Mouse (Mus musculus): ENCODE results near the gene Myo3a. TPM values are rescaled to one million over a fixed set of nuclear protein-coding genes. Genes with fewer than 3 reads are reported as not detected.
"Not testable (repeated sequence)": the region's sequence is repeated elsewhere in the genome, so short reads cannot be mapped to it uniquely, and the experiment has no call there.

The Myo3a gene
- under 1 TPM; 0.36 to 0.73 TPM for total RNA-seq (2021)
- long read RNA-seq, result 0 reads

GRCm38 (mm10) chr2:22227308-22227707, at the start of gene Myo3a:
TSS of gene Myo3a (plus strand) at chr2:22227503.
- no peak for DNase-seq (ENCODE audit: low spot score in 2 of 2)

GRCm38 (mm10) chr2:22250462-22250861, 23.2 kb downstream of the Myo3a start:
- no peak for DNase-seq (ENCODE audit: low spot score in 2 of 2)

DNA sequence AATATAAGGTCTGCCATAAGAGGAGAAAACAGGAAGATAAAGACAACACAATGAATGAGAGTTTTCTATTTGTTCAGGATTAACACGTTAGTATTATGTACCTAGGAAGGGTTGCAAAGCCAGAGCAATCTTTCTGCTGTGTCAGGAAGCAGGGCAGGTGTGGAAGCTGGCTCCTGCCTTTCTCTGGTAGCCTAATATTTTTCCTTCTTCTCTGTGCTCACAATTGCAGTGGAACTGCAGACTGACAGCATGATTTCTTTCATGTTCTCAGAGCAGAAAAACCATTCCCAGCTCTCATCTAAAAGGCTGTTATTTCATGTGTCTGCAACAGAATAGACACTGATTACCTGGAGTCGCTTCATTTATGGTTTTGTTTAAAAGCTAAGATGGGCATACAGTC, 23.7 kb downstream of the Myo3a start:
- DNase-seq (ENCODE audit: low spot score in 2 of 2), result no peak

DNA sequence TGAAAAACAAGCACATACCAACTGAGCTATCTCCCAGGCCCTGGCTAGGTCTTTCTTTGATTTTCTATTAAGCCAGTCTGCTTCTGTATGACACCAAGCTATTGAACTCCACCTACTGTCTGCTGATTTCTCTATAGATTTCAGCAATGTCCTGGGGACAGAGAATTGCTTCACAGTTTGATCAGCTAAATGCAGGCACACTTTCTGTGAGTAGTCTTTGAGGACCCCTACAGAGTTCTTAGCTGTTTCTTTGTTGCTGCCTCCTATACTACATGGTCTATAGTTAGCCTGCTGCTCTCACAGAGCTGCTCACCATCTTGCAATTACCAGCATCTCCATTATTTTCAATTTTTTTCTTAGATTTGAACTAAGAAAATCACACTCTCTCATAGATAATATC, 28.3 kb downstream of the Myo3a start:
- no peak for DNase-seq (ENCODE audit: low spot score in 2 of 2)

GRCm38 (mm10) chr2:22271555-22271954, 44.3 kb downstream of the Myo3a start:
- DNase-seq (ENCODE audit: low spot score in 2 of 2), result no peak

- DNase-seq (ENCODE audit: low spot score in 2 of 2), result no peak
Observed at GRCm38 (mm10) chr2:22285366-22285765, 58.1 kb downstream of the Myo3a start.

DNA sequence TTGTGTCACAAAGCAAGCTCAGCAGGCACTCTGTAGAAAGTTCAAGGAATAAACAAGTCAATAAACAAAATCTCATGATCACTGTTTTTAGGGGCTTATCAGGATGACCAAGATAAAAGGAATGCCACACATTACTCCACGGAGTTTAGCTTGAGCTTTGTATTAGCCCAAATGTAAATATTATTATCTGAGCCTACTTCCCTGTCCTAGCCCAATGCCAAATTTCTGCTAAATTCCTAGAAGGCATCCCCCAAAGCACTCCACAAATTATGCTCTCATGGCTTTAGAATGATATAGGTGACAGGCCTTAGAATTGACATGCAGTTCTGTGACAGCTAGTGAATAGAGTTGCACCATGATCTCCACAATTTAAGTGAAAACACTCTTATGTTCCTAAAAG, 58.5 kb downstream of the Myo3a start:
- no peak for DNase-seq (ENCODE audit: low spot score in 2 of 2)

DNA sequence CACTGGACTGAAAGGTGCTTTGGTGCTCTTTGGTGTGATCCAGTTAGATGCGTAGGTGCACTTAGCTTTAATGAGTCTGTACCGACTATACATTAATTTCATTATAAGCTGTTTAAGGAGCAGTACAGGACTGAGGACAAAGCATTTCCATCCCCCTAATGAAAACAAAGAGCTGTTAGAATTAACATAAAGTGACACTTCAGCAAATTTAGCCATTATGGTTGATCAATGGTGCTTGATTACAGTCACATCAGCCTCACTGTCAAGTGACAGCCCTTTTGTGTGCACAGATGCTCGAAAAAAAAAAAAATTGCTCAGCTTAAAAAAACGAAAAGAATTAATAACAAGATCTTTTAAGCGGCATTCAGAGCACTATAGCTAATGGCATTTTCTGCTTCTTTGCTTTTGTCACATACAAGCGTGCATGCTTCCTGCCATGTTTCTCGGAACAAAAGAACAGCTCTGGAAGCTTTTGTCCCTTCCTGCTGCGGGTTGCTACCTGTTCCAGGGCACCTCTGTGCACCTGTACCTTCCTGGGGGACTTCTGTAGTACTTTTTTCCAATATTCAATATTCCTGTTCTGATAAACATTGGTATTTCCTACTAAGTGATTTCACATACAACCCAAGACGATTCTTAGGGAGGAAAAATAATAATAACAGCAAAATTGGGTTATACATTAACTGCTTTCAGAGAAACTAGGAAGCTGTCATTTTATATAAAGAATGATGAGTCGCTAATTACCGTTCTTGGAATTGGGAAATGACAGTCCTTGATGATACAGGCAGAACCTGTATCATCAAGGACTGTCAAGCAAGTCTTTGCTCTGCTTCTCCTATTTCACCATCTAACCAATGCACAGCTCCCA, 66.5 kb downstream of the Myo3a start:
- no peak for DNase-seq (ENCODE audit: low spot score in 2 of 2)

GRCm38 (mm10) chr2:22294447-22294738, 67.1 kb downstream of the Myo3a start:
- DNase-seq (ENCODE audit: low spot score in 2 of 2), result no peak

DNA sequence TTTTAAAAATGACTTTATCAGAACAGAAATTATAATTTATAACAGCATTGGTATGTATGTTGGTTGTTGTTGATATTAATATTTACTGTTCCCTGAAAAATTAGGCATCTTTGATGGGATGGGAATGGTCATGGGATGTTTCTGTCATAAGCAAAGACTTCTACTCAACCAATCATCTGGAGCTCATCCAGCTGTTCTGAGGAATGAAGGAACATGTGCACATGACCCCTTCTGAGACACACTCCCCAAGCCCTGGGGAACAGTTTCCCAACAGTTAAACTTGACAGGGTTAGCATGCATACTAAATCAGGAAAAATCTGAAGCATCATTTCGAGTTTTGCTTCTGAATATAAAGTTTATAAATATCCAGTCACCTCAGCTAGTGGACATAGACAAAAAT, 70.6 kb downstream of the Myo3a start:
- no peak for DNase-seq (ENCODE audit: low spot score in 2 of 2)

DNA sequence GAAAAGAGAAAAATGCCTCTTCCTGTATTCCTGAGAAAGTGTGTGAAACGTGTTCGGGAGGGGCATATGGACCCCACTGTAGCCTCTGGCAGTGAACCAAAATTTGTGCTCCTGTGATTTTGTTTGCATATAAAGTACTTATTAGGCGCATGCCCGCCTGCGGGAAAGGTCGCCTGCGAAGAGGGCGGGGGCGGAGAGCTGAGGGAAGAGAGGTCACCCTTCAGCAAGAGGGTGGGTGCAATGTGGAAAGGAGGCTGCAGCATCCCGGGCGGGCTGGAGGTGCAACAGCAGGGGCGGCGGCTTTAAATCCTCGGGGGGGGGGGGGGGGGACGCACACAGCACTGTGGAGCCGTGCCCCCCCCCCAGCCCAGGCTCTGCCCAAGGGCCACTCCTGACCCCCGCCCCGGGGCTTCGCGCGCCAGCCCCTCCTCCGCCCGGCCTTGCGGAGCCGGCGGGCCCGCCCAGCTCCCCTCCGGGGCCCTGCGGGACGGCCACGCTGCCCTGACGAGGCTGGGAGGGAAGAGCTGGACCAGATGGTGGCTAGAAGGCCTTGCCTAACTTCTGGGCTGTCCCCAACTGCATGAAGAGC, 111.1 kb downstream of the Myo3a start:
- peak; percentile 10 to 17 for DNase-seq (ENCODE audit: low spot score in 2 of 2)

DNA sequence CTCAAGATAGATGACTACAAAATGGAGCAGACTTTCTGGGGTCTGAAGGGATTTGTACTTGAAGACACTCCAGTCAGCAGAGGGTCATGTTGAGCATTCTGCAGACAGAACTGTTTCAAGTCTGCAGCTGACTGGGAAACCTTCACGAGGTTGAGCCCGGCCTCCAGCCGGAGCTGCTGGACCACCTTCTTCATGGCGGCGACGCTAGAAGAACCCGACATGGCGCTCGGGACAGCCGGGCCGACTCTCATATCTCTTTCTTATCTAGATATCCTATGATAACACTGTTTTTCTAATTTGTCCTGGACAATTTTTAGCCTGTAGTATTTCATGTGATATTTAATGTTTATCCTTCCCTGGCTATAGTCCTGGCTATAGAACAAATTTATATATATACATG, 183.2 kb downstream of the Myo3a start:
- not testable (repeated sequence) for DNase-seq (ENCODE audit: low spot score in 2 of 2)

GRCm38 (mm10) chr2:22548421-22548820, 321.1 kb downstream of the Myo3a start:
- no peak for DNase-seq (ENCODE audit: low spot score in 2 of 2)

GRCm38 (mm10) chr2:22587469-22588169, 360.3 kb downstream of the Myo3a start:
- not testable (repeated sequence) for DNase-seq (ENCODE audit: low spot score in 2 of 2)

GRCm38 (mm10) chr2:22588170-22588541, 360.9 kb downstream of the Myo3a start:
- DNase-seq (ENCODE audit: low spot score in 2 of 2), result not testable (repeated sequence)

DNA sequence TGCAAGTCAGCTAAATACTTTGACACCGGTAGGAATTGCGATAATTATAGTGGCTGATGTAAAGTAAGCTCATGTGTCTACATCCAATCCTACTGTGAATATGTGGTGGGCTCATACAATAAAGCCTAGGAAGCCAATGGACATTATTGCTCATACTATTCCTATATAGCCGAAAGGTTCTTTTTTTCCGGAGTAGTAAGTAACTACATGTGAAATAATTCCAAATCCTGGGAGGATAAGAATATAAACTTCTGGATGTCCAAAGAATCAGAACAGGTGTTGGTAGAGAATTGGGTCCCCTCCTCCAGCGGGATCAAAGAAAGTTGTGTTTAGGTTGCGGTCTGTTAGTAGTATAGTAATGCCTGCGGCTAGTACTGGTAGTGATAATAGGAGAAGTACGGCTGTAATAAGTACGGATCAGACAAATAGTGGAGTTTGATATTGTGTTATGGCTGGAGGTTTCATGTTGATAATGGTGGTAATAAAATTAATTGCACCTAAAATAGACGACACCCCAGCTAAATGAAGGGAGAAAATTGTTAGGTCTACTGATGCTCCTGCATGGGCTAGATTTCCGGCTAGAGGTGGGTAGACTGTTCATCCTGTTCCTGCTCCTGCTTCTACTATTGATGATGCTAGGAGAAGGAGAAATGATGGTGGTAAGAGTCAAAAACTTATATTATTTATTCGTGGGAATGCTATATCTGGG, 361.5 kb downstream of the Myo3a start:
- not testable (repeated sequence) for DNase-seq (ENCODE audit: low spot score in 2 of 2)

DNA sequence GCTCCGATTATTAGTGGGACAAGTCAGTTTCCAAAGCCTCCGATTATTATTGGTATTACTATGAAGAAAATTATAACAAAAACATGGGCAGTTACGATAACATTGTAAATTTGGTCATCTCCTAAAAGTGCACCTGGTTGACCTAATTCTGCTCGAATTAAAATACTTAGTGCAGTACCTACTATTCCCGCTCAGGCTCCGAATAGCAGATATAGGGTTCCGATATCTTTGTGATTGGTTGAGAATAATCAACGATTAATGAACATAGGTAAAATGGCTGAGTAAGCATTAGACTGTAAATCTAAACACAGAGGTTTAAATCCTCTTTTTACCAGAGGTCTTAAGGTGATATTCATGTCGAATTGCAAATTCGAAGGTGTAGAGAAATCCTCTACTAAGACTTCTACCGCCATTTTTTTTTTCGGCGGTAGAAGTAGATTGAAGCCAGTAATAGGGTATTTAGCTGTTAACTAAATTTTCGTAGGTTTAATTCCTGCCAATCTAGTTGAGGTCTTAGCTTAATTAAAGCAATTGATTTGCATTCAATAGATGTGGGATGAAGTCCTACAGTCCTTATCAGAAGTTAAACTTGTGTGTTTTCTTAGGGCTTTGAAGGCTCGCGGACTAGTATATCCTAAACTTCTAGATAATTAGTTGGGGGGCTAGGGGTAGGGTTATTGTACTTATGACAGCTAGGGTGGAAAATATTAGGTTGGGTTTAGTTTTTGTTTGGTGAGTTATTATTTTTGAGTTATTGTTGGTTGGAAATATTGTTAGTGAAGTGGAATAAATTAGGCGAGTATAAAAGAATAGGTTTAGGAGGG, 362.3 kb downstream of the Myo3a start:
- not testable (repeated sequence) for DNase-seq (ENCODE audit: low spot score in 2 of 2)

- no peak for DNase-seq (ENCODE audit: low spot score in 2 of 2)
Observed at GRCm38 (mm10) chr2:22590206-22590490, 362.8 kb downstream of the Myo3a start.

DNA sequence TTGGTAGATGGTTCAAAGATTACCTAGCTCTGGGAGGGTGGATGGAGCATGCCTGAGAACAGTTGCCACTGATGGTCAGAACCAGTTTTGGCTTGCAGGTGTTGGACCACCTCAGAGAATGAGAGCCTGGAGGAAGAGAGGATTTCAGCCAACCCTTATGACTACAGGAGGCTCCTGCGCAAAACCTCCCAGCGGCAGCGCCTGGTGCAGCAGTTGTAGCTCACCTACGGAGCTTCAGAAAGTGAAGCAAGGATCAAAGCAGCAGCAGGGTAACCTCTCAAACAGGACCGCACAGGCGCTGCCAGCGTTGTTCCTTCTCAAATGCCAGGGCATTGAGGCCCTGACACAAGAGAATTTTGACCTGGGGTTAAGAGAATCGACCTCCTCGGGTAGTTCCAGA, 390.6 kb downstream of the Myo3a start:
- DNase-seq (ENCODE audit: low spot score in 2 of 2), result no peak

DNA sequence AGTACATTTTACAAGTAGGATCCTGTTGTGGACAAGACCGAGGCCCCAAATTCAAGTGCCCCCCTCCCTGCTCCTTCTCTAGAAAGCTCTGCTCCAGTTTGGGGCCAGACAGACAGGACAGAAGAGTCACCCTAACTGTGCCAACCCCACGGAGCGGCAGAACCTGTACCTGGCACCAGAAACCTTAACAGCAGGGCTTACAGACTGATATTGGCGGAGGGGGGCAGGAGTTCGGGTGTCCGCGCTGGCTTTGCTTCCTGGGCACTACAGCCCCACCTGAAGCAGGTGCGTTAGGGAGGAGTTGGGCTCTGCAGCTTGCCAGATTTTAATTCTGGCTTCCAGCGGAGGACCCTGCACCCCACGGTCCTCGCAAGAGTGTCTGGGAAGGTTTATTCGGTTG, 392.1 kb downstream of the Myo3a start:
- no peak for DNase-seq (ENCODE audit: low spot score in 2 of 2)

GRCm38 (mm10) chr2:22620030-22620429, 392.7 kb downstream of the Myo3a start:
- no peak for DNase-seq (ENCODE audit: low spot score in 2 of 2)

Measured in layer of hippocampus, postnatal 10 days (tissue).